Mouse (Mus musculus) ES-E14 (cell line): ENCODE results near the gene Prpf19.

Experiments
- CHD2 ChIP-seq: IDR thresholded peaks from 2 replicates; pipeline ENCODE4 v1.6.1; 2014; ENCODE audit warnings: mild to moderate bottlenecking, low read depth, low read length, inconsistent platforms
- HCFC1 ChIP-seq: IDR thresholded peaks from 2 replicates; pipeline ENCODE4 v1.6.1; 2012; ENCODE audit warnings: low read length, inconsistent platforms, borderline replicate concordance; ENCODE audit not compliant: insufficient read depth
- MAFK ChIP-seq: IDR thresholded peaks from 2 replicates; pipeline ENCODE4 v1.6.1; 2014; ENCODE audit warnings: mild to moderate bottlenecking, low read depth, low read length, inconsistent platforms; ENCODE audit not compliant: insufficient read depth
- ZNF384 ChIP-seq: IDR thresholded peaks from 2 replicates; pipeline ENCODE4 v1.6.1; 2012; ENCODE audit warnings: low read depth, low read length, inconsistent platforms

- TF ChIP-seq MAFK: no peak
- TF ChIP-seq CHD2: no peak
- TF ChIP-seq ZNF384: no peak
- TF ChIP-seq HCFC1: no peak
Measured at GRCm38 (mm10) chr19:10901046-10901445, 6.0 kb downstream of the Prpf19 start.
